Mouse (Mus musculus) hindbrain, postnatal 0 days (tissue): ENCODE data around the gene Dcst1. TPM values are rescaled to one million over a fixed set of nuclear protein-coding genes. Genes with fewer than 3 reads are reported as not detected.

Experiments
- ATAC-seq: fragments of 200-750 bp; cut with Nextera tagmentation; 2 replicates; pipeline ENCODE4 v1.8.0; 2017; ENCODE audit warnings: mild to moderate bottlenecking, moderate TSS enrichment, moderate library complexity
- DNase-seq: peaks from one replicate; pipeline ENCODE4 v3.0.0-alpha.2; 2015; ENCODE audit warnings: low spot score
- H3K27ac ChIP-seq: fragments of 300-500 bp; sonication (generic); 2 replicates; pipeline ENCODE4 v1.5.1; 2014; ENCODE audit warnings: mild to moderate bottlenecking
- H3K27me3 ChIP-seq: fragments of 300-500 bp; sonication (generic); 2 replicates; pipeline ENCODE4 v1.6.1; 2014; ENCODE audit warnings: low read length, mixed read lengths; ENCODE audit not compliant: insufficient read depth
- H3K36me3 ChIP-seq: fragments of 300-500 bp; sonication (generic); 2 replicates; pipeline ENCODE4 v1.6.1; 2014; ENCODE audit warnings: low read length, mixed read lengths; ENCODE audit not compliant: insufficient read depth
- H3K4me1 ChIP-seq: fragments of 300-500 bp; sonication (generic); 2 replicates; pipeline ENCODE4 v1.6.1; 2014; ENCODE audit warnings: antibody characterized with exemption, low read length, mixed read lengths; ENCODE audit not compliant: insufficient read depth
- H3K4me2 ChIP-seq: fragments of 300-500 bp; sonication (generic); 2 replicates; pipeline ENCODE4 v1.6.1; 2014; ENCODE audit warnings: low read depth, mild to moderate bottlenecking, low read length, moderate library complexity, mixed read lengths
- H3K4me3 ChIP-seq: fragments of 300-500 bp; sonication (generic); 2 replicates; pipeline ENCODE4 v1.5.1; 2014; ENCODE audit warnings: low read length
- H3K9ac ChIP-seq: fragments of 300-500 bp; sonication (generic); replicated peaks from 2 replicates; pipeline ENCODE4 v1.6.1; 2014; ENCODE audit warnings: mild to moderate bottlenecking, low read length, moderate library complexity, mixed read lengths
- H3K9me3 ChIP-seq: fragments of 300-500 bp; sonication (generic); 2 replicates; pipeline ENCODE4 v1.6.1; 2016; ENCODE audit warnings: low read length, mixed read lengths
- CTCF ChIP-seq: IDR thresholded peaks from 2 replicates; pipeline ENCODE4 v1.5.1; 2016; ENCODE audit warnings: antibody characterized with exemption, control low read depth, low read depth
- WGBS: fragments of 180-500 bp; shearing (Covaris S2); extraction: QIAGEN DNeasy Blood & Tissue Kit; methylation state at CpG from one replicate; pipeline ENCODE4 v1.1.7; 2014; 5-methylcytosine and 5-hydroxymethylcytosine counted together
- polyA plus RNA-seq: library from polyadenylated mRNA; unstranded; fragments of >200 nt; fragmentation: Nextera tagmentation; extraction: Ambion mirVana; gene quantifications from 2 replicates; pipeline ENCODE4 v1.2.1, GENCODE M21; 2015
- total RNA-seq: library from RNA; depleted of rRNA; stranded (reverse); fragments of >200 nt; gene quantifications from 2 replicates; pipeline ENCODE4 v1.2.3, GENCODE M21; 2014

Dcst1 gene
- total and polyA plus RNA-seq, 2 experiments from 2014 or later: 0.05 to 1.1 TPM

DNA sequence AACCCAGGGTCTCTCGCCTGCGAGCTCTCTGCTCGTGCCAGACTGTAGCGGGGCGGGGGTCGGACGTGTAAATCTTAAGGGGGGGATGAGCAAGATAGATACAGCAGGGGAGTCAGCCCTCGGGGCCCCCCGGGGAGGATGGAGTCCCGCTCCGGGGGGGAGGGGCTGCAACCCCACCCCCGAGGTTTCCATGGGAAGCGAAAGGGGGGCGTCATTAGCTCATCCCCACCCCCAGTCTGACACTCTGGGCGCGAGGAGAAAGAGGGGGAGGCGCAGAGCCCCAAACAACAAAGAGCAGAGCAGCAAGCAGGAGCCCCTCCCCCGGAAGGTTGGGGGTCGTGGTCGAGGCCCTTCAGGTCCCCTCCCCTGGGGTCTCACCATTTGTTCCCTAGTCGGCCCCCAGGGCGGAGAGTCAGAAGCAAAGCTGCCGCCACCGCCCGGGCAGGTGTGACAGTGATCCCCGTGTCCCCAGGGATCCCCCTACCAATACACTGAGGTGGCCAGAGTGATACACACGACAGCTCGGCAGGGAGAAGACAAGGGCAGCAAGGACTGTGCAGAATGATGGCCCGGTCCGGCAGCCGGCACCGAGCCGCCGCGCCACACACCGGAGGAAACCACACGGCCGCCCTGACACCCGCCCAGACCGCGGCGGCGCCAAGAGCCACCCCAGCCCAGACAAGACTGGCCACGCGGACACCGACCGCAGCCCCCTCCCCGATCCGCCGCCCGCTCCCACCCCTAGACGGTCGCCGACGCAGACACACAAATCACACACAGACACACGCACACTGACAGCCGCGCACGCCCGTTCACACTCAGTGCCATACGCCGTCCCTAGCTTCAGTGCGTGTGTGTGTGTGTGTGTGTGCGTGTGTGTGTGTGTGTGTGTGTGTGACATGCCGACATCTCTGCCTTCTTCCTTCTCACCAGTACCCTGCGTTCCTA, 43.6 kb downstream of the Dcst1 start:
- 1% methylated on average over 64 of the region's 66 CpGs for WGBS
- Histone ChIP-seq H3K27me3 (no peaks in the 10 kb centered on the region), H3K4me3 (peak overlapping the region; percentile 67), H3K9me3 (no peaks in the 10 kb centered on the region), H3K36me3 (no peaks in the 10 kb centered on the region), H3K9ac (peak overlapping the region; percentile 82), H3K4me1 (peaks cover 8% of the 10 kb centered on the region), H3K4me2 (peak overlapping the region; percentile 77), H3K27ac (peak overlapping the region; percentile 88)
- ATAC-seq (peak; percentile 24), DNase-seq (peak; percentile 61)
- TF ChIP-seq CTCF: no peak

DNA sequence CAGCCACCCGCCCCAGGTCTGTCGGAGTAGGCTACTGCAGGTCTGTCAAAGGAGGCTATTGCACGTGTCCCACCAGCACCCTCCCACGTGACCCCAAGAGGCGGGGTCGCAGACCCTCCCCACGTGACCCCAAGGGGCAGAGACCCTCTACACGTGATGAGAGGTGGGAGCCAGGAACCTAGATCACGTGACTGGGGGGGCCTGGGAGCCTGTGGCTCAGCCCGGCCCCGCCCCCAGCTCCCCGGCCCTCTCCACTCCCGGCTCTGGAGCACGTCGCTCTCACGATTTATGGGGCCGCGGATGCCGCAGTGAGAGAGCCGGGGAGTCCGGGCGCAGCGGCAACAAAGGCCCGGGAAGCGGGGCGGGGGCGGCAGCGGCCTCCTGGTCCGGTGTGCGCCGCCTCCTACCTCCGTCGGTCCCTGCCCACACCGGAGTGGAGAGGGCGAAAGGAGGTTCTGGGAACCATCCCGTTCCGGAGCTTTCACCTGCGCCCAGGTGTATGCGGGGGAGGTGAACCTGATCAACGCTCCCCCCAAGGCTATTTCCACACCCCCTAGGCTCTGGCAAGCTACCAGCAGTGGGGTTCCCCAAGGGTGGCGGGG, 44.4 kb downstream of the Dcst1 start:
- H3K27me3 ChIP-seq: no peaks in the 10 kb centered on the region
- WGBS: under 1% methylated on average over 41 of the region's 41 CpGs
- H3K4me3 ChIP-seq: peak overlapping the region; percentile 67
- TF ChIP-seq CTCF: no peak
- H3K36me3 ChIP-seq: no peaks in the 10 kb centered on the region
- no peaks in the 10 kb centered on the region for H3K9me3 ChIP-seq
- peak overlapping the region; percentile 82 for H3K9ac ChIP-seq
- H3K4me2 ChIP-seq: peak overlapping the region; percentile 77
- H3K27ac ChIP-seq: peak overlapping the region; percentile 88
- peak; percentile 86 for DNase-seq
- peaks cover 11% of the 10 kb centered on the region for H3K4me1 ChIP-seq
- ATAC-seq: peak; percentile 39

DNA sequence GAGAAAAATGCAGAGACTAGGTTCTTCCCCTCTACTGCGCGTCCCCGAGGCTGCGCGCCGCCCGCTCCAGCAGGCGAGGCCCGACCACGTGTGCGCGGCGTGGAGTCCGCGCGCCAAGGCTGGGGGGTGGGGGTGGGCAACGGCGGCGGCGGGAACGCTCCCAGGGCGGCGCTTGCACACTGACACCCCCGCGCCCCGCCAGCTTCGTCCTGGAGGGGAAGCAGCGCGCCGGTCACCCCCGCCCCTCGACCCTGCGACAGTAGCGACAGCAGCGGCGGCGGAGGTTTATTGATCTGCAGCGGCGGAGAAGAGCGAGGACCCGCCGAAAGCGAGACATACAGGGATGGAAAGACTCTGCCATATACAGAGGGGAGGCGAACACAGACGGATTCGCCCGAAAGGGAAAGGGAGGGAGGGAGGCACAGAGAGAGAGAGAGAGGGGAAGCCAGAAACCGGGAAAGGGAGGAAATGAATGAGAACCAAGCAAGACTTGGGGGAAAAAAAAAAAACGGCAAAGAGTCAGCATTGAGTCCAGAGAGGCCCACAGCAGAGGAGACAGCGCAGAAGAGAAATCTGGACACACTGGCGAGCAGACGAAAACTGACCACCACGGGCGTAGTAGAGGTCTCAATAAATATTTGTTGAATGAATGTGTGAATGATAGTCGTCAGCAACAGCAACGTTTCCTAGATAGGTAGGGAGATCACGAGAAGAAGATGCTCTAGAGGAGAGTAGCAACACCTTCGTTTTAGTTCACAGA, 45.3 kb downstream of the Dcst1 start:
- peak overlapping the region; percentile 77 for H3K4me2 ChIP-seq
- H3K9ac ChIP-seq: peak overlapping the region; percentile 82
- whole genome bisulfite sequencing: 3% methylated on average over 49 of the region's 58 CpGs
- no peak for TF ChIP-seq CTCF
- H3K4me3 ChIP-seq: peak overlapping the region; percentile 67
- H3K9me3 ChIP-seq: no peaks in the 10 kb centered on the region
- DNase-seq (peak; percentile 78), ATAC-seq (peak; percentile 30; the same call in 1 of the 2 replicates)
- H3K27ac ChIP-seq: peak overlapping the region; percentile 88
- no peaks in the 10 kb centered on the region for H3K27me3 ChIP-seq
- H3K4me1 ChIP-seq: peaks cover 13% of the 10 kb centered on the region
- no peaks in the 10 kb centered on the region for H3K36me3 ChIP-seq

DNA sequence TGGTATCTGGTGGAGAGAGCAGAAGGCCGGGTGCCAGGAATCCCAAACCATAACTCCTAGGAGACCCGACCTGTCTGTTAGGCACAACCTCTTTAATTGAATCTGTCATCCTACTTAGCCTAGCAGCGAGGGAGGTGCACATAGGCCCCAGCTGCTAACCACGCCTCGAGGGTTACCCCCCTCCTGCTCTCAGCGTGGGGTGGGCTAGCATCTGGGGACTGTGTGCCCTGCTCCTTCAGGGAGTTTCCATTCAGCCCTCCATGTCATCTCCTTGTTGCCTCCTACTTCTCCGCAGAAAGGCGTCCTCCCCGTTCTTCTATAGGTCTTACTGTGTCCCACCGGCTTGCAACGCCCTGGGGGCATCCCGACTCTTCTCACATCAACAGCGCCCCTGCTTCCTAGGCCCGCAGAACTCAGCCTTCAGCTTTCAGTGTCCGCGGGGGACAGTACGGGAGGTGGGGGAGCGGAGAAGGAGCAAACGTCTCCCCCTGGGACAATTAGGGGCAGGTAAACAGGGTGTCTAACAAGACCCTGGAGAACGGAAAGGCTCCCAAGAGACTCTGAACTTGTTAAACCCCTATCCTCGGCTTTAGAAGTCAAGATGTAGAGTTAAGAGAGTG, 46.0 kb downstream of the Dcst1 start:
- H3K4me1 ChIP-seq: peaks cover 13% of the 10 kb centered on the region

DNA sequence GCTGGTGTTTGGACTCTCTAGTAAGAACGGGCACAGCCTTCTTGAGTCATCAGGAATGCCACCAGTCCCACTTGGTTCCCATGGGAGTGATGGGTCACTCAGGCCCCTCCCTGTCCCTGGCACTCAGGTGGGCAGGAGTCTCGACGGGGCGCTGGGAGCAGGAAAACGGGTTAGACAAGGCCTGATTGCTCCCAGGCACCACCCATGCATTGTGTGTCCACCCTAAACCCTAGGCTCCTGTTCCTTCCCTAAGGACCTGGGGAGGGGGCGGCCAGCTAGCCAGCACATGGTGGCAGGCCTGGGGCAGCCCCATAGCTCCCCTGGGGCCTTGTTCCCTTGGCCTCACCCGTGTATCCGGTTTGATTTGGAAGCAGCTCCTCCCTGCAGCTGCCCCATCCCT, 46.7 kb downstream of the Dcst1 start:
- H3K4me1 ChIP-seq: peaks cover 13% of the 10 kb centered on the region

More for the DNA sequence above, 46.0 kb downstream of the Dcst1 start:
- Histone ChIP-seq H3K4me2 (peak overlapping the region; percentile 77), H3K36me3 (no peaks in the 10 kb centered on the region), H3K9ac (peak overlapping the region; percentile 82; the same call in 1 of the 2 replicates), H3K27me3 (no peaks in the 10 kb centered on the region), H3K9me3 (no peaks in the 10 kb centered on the region), H3K4me3 (peak overlapping the region; percentile 67), H3K27ac (peak overlapping the region; percentile 88)
- 9% methylated on average over 21 of the region's 21 CpGs for WGBS
- TF ChIP-seq CTCF: no peak
- ATAC-seq: no peak
- no peak for DNase-seq

DNA sequence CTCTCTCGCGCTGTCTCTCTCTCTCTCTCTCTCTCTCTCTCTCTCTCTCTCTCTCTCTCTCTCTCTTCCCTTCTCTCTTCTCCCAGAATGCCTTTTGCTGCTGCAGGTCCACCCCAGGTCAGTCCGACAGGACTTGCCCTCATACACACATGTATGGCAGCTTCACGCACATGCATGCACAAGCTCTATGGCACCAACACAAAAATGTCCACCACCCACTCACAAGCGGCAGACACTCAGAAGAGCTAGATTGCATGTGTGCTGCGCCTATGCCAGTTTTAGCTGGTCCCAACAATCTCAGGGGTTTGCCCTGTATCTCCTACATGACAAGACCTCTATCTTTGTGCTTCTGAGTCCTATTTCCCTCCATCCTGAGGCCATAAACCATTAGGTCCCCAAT, 47.8 kb downstream of the Dcst1 start:
- DNase-seq: no peak
- Histone ChIP-seq H3K27me3 (no peaks in the 10 kb centered on the region), H3K4me2 (peak overlapping the region; percentile 49), H3K27ac (peak overlapping the region; percentile 32; the same call in 1 of the 2 replicates), H3K36me3 (no peaks in the 10 kb centered on the region), H3K4me3 (no peak overlapping the region), H3K4me1 (peaks cover 13% of the 10 kb centered on the region), H3K9ac (no peak overlapping the region), H3K9me3 (no peaks in the 10 kb centered on the region)
- 54% methylated on average over 6 of the region's 6 CpGs for WGBS
- no peak for ATAC-seq
- TF ChIP-seq CTCF: no peak

More for the DNA sequence above, 46.7 kb downstream of the Dcst1 start:
- Histone ChIP-seq H3K4me2 (no peak overlapping the region), H3K36me3 (no peaks in the 10 kb centered on the region), H3K27me3 (no peaks in the 10 kb centered on the region), H3K4me3 (no peak overlapping the region), H3K9ac (no peak overlapping the region), H3K27ac (no peak overlapping the region), H3K9me3 (no peaks in the 10 kb centered on the region)
- ATAC-seq: no peak
- WGBS: 63% methylated on average over 8 of the region's 8 CpGs
- TF ChIP-seq CTCF: no peak
- no peak for DNase-seq
